Mouse (Mus musculus) kidney, adult 2 months (tissue): Measurements from ENCODE around the gene Acsm5.

Experiments used
- CTCF ChIP-seq: fragments of 200-500 bp; conservative IDR thresholded peaks from 2 replicates; pipeline ENCODE4 v1.5.1; 2011; ENCODE audit warnings: low read depth, mild to moderate bottlenecking, control low read depth, low read length, moderate library complexity, mixed read lengths; ENCODE audit not compliant: insufficient read depth, insufficient read length
- POLR2A ChIP-seq: fragments of 200-500 bp; IDR thresholded peaks from one replicate; pipeline ENCODE4 v1.6.1; 2011; ENCODE audit warnings: low read depth, low read length, control low read depth

- TF ChIP-seq CTCF = no peak
- TF ChIP-seq POLR2A = no peak
Measured at GRCm38 (mm10) chr7:119542445-119542844, 23.2 kb downstream of the Acsm5 start.
